Mouse (Mus musculus): ENCODE measurements around the gene Gm17409.

Gene Gm17409

GRCm38 (mm10) chr2:58485152-58485551 is 15.2 kb downstream of the Gm17409 start:
- DNase-seq, result peak; percentile 45

DNA sequence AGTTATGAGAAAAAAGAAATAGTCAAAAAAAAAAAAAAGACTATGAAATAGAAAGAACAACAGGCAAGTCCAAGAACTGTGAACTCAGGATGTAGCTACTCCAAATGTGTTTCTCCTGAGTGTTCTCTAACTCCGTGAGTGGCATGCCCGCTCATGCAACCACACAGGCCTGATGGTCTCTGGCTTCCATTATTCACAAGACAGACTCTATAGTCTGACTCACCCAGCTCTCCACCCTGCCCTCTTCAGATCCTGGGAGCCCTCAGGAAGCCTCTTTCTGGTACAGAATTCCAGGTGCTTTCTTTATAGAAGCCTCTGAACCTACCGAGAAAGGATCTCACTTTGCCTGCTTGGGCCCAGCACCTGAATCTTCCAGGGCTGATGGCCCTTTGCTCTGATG is 15.8 kb downstream of the Gm17409 start:
- no peak for DNase-seq

DNA sequence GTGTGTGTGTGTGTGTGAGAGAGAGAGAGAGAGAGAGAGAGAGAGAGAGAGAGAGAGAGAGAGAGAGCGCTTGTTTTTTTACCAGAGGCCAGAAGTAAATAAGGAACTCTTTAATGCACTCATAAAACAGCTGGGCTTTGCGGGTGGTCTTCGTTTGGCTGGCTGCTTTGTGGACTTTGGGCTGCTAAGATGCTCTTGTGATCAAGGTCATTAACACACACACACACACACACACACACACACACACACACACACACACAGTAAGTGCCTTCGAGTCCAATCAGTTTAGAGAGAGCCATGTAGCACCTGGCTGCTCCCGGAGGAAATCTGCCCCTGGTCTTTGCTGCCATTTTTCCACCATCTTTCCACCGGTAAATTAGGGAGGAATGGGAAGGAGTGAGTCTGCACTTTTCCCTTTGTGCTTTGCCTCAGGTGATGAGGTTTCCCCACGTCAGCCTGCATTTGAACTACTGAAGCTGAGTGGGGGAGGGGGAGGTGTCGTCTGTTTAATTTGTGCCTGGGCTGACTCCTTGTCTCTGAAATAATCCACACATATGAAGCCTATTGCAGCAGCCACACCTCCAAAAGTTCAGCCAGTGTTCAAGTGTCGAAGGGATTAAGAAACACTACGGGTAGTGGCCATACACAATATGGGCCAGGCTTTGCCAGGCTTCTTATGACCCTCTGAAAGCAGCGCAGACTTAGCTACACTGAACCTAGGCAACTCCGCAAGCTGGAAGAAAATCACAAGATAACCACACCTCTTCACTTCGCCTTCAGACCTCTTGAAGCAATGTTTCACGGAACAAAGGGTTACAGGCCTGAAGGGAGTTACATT is 16.7 kb downstream of the Gm17409 start:
- DNase-seq, result no peak

DNA sequence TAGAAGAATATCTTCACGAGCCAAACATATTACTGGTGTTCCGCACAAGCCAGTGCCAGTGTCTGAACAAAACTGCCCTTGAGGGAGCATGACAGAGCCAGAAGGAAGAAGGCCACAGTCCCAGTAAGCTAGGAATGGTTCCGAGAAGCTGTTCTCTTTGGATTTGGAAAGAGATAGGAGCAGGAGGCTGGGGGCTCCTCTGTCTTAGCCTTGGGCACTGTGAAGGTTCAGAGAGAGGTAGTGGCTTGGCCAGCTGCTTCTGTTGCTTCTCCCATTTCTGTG is 17.3 kb downstream of the Gm17409 start:
- no peak for DNase-seq

DNA sequence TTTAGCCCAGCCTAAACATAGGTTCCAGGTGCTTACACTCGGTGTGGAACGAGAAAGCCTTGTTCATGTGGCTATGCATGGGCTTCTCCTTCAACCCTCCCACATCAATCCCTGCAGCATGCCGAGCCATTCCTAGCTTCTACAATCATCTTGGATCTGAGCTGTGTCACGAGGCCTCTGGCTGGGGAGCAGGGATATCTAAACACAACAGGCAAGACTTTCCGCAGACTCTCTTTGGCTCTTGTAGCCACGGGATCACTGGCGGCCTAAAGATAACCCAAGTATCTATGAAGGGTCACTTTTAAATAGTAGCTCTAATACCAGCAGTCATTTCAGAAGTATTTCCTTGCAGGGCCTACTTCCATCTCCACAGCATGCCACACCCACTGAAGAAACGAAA is 18.5 kb downstream of the Gm17409 start:
- DNase-seq, result no peak

DNA sequence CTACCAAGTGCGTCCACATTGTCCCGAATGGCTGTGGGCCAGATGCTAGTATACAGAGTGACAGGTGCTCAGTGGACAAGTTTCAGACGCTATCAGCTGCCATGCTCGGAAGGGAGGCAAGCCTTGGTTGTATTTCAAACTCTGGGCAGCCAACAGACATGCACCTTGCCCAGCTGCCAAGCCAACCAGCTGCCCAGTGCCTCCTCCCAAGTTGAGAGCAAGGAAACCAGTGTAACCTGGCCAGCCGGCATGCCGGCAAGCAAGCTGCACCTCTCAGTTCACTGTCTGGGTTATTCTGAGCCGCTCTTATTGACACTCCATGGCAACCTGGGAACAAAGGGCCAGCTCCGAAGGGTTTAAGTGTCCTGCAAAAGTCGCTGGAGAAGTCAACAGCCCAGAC is 19.4 kb downstream of the Gm17409 start:
- peak; percentile 40 for DNase-seq

- no peak for DNase-seq
Measured at GRCm38 (mm10) chr2:58493685-58494635, 24.0 kb downstream of the Gm17409 start.

DNA sequence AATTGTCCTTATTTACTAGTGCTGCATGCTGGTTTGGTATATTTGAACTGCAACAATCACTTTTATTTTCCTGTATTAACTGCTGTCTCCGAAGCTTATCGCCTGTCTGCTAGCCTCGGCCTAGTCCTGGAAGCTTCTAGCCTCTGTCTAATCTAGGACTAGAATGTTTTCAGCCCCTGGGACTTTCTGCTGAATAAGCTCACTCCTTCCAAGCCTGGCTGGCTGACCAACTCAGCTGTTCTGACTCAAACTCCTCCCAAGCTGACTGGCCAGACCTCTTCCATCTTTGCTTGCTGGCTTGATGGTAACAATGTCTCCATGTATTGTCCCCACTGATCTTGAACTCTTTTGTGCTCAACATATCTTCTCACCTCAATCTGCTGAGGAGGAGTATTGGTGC is 25.4 kb downstream of the Gm17409 start:
- DNase-seq, result no peak

GRCm38 (mm10) chr2:58496647-58497410 is 26.9 kb downstream of the Gm17409 start:
- no peak for DNase-seq

DNA sequence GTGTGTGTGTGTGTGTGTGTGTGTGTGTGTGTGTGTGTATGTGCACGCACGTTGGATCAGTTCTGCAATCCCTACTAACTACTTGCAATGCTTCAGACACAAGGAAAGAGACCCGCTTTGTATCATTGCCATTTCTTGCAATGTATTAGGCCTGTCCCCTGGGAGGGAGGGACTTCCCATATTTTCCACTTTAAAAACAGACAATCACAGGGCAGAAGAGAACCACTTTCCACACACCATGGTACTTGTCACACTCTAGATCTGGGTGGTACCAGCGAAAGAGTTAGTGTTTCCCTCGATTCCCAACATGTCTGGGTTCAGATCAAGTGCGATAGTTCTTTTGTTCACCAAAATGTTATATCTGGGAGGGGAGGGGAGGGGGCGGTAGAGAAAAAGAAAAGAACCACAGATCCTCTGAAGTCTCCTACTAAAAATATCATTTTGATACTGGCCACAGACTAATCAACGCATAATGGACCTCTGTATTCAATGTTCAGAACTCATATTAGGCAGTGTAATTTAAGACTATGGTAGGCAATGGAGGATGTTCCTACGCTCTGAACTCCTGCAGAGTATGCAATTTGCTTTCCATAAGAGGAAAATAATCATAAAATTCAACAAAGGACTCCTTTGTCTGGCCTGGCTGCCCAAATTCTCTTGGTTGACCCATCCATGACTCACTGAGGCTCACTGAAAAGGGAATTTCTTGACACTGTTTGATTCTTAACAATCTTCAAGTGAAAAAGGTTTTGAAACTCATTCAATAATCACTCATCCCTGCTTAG is 35.6 kb downstream of the Gm17409 start:
- no peak for DNase-seq

DNA sequence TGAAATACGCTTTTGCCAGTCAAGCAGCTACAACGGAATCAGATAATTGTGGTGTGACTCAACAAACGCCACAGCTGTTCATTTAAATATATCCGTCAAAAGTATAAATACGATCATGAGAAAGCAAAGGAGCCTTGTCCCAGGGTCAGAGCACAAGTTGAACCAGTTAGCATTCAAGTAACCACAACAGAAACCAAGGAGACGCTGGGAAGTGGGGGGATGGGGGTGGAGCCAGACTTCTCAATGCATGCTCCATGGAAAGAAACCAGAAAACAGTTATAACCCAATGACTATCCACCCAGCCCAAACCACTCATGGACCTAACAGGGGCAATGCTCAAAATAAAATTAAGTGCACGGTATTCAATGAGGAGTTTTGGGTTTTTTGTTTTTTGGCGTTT is 40.3 kb downstream of the Gm17409 start:
- DNase-seq, result no peak

DNA sequence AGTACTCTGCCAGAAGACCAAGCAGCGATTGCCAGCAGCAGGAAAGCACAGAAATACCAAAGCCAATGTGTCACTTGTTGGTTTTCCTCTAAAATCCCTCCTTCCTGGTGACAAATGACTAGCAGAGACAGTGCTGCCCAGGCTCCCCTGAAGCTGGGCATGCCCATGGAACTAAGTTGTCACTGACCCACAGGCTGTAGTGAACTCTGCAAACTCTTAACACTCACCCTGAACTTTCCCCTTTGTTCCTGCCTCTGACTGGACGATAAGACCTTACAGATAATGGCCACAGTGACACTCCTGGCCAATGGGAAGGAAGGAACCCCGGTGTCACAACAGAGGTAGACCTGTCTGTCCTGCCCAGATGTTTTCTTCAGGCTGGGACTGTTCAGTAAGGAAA is 43.3 kb downstream of the Gm17409 start:
- DNase-seq, result no peak

DNA sequence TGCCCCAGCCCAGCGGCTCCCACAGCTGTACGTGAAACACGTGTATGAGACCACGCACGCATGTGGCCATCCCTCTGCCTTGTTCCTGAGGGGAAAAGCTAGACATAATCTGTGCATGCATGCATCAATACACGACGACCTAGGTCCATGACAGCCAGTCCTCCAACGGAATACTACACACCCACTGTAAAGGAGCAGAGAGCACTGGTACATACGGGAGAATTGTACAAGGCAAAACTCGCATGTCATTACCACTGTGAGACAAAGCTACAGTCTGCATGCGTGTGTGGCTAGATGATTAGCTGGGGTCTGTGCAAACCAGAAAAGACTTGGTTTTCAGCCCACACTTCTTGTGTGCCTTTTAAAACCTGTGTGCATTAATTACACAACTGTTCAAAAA is 44.6 kb downstream of the Gm17409 start:
- DNase-seq, result no peak

DNA sequence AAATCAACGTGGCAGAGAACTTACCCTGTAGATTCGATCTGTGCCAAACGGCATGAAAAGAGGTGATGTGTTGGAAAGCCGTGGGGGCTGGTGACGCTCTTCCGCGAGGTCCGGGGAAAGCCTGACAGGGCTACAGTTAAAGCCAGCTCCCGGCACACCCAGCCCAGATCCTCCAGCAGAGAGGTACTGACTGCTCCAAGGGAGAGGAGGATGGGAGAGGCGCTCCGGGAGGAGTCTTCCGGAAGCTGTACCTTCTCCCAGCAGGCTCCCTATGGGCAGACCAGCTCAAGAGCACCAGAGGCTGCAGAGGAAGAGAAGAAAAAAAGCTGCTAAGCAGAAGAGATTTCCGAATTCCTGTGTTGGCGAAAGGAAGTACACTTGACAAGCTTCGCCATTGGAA is 46.1 kb downstream of the Gm17409 start:
- no peak for DNase-seq

DNA sequence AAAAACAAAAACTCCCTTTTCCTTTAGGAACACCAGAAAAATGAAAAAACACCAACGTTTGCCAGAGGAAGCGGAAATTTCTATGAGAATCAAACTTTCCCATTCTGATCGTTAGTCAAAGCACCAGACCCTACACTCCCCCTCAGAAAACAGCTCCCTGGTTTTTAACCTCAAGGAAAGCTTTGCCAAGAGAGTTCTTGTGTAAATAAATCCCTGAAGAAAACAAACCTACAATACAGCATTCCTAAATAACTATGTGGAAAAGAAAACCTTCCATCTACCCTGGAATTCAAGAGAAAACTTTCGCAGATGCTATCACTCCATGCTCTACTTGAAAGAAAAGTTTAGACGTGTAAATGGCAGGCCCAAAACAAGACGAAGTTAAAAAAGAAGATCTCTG is 47.0 kb downstream of the Gm17409 start:
- DNase-seq, result no peak

- no peak for DNase-seq
Measured at GRCm38 (mm10) chr2:58518517-58518916, 48.6 kb downstream of the Gm17409 start.

Measured in cerebellum, adult 9-10 months (tissue).